Mouse (Mus musculus) embryo, embryonic 10 days (tissue): ENCODE measurements around the gene Mtrf1.
"Not testable (repeated sequence)": the region's sequence is repeated elsewhere in the genome, so short reads cannot be mapped to it uniquely, and the experiment has no call there.

Experiments used
- DNase-seq: peaks from one replicate; pipeline ENCODE4 v3.0.0-alpha.2; 2015; ENCODE audit warnings: low spot score

The Mtrf1 gene

GRCm38 (mm10) chr14:79445055-79445620, 47.6 kb downstream of the Mtrf1 start:
- peak; percentile 7 for DNase-seq

- peak; percentile 96 for DNase-seq
Measured at GRCm38 (mm10) chr14:79451681-79452590, 54.4 kb downstream of the Mtrf1 start, which contains the start of gene Kbtbd6. Gene Kbtbd6, plus strand, starts transcription at chr14:79451835.

GRCm38 (mm10) chr14:79452591-79452934, 55.0 kb downstream of the Mtrf1 start:
- not testable (repeated sequence) for DNase-seq

- DNase-seq: no peak
Measured at GRCm38 (mm10) chr14:79460401-79460800, 62.8 kb downstream of the Mtrf1 start.

- no peak for DNase-seq
Measured at GRCm38 (mm10) chr14:79460988-79461387, 63.4 kb downstream of the Mtrf1 start.

GRCm38 (mm10) chr14:79465623-79466022, 68.1 kb downstream of the Mtrf1 start:
- DNase-seq: no peak

GRCm38 (mm10) chr14:79467621-79468020, 70.0 kb downstream of the Mtrf1 start:
- DNase-seq: peak; percentile 81
